Mouse (Mus musculus) adrenal gland, adult 2 months (tissue): ENCODE results near the gene Nos1ap. TPM values are rescaled to one million over a fixed set of nuclear protein-coding genes. Genes with fewer than 3 reads are reported as not detected.
A peak's percentile ranks its signal among the peaks of the same experiment; 100 is the strongest.

Experiments
- DNase-seq: peaks from one replicate; pipeline ENCODE4 v3.0.0; 2021
- polyA plus RNA-seq: library from polyadenylated mRNA; depleted of rRNA; stranded (reverse); fragments of >200 nt; gene quantifications from 2 replicates; pipeline ENCODE4 v1.2.3, GENCODE M21; 2012
- total RNA-seq, 2 experiments: library from RNA; stranded (reverse); gene quantifications; 2 replicates each; pipeline ENCODE4 v1.2.3; 2021

Nos1ap gene
- total and polyA plus RNA-seq, 3 experiments: 22.0 to 44.8 (median 24.1) TPM

GRCm38 (mm10) chr1:170588353-170588752, 1.3 kb downstream of the Nos1ap start:
- peak; percentile 41 for DNase-seq

GRCm38 (mm10) chr1:170586715-170587114, 2.9 kb downstream of the Nos1ap start:
- DNase-seq: no peak

- DNase-seq: no peak
Measured at GRCm38 (mm10) chr1:170583925-170584324, 5.7 kb downstream of the Nos1ap start.

- DNase-seq: no peak
Measured at GRCm38 (mm10) chr1:170582341-170582740, 7.3 kb downstream of the Nos1ap start.

GRCm38 (mm10) chr1:170580485-170581110, 9.1 kb downstream of the Nos1ap start:
- DNase-seq: no peak

GRCm38 (mm10) chr1:170579476-170579875, 10.2 kb downstream of the Nos1ap start:
- DNase-seq: no peak

GRCm38 (mm10) chr1:170579063-170579462, 10.6 kb downstream of the Nos1ap start:
- DNase-seq: no peak

- DNase-seq: no peak
Measured at GRCm38 (mm10) chr1:170576728-170577065, 13.0 kb downstream of the Nos1ap start.

- no peak for DNase-seq
Measured at GRCm38 (mm10) chr1:170576012-170576727, 13.5 kb downstream of the Nos1ap start.

- no peak for DNase-seq
Measured at GRCm38 (mm10) chr1:170573117-170573516, 16.5 kb downstream of the Nos1ap start.

- no peak for DNase-seq
Measured at GRCm38 (mm10) chr1:170566969-170567368, 22.7 kb downstream of the Nos1ap start.

GRCm38 (mm10) chr1:170566538-170566937, 23.1 kb downstream of the Nos1ap start:
- no peak for DNase-seq

GRCm38 (mm10) chr1:170564926-170565325, 24.7 kb downstream of the Nos1ap start:
- DNase-seq: no peak

GRCm38 (mm10) chr1:170562431-170562830, 27.2 kb downstream of the Nos1ap start:
- no peak for DNase-seq

- peak; percentile 38 for DNase-seq
Measured at GRCm38 (mm10) chr1:170560768-170561167, 28.9 kb downstream of the Nos1ap start.

- no peak for DNase-seq
Measured at GRCm38 (mm10) chr1:170557962-170558361, 31.7 kb downstream of the Nos1ap start.

- DNase-seq: no peak
Measured at GRCm38 (mm10) chr1:170556696-170557095, 33.0 kb downstream of the Nos1ap start.

GRCm38 (mm10) chr1:170554939-170555293, 34.7 kb downstream of the Nos1ap start:
- peak; percentile 92 for DNase-seq

GRCm38 (mm10) chr1:170554235-170554938, 35.3 kb downstream of the Nos1ap start:
- no peak for DNase-seq

GRCm38 (mm10) chr1:170550649-170551440, 38.8 kb downstream of the Nos1ap start:
- DNase-seq: peak; percentile 40

GRCm38 (mm10) chr1:170549059-170549458, 40.6 kb downstream of the Nos1ap start:
- DNase-seq: no peak

- DNase-seq: no peak
Measured at GRCm38 (mm10) chr1:170548192-170548795, 41.4 kb downstream of the Nos1ap start.
